Mouse (Mus musculus): Measurements from ENCODE around the gene Rnpc3.
"Not testable (repeated sequence)": the region's sequence is repeated elsewhere in the genome, so short reads cannot be mapped to it uniquely, and the experiment has no call there.

Rnpc3 gene

GRCm38 (mm10) chr3:113629606-113630359 is at the start of gene Rnpc3:
TSS of gene Rnpc3 (minus strand) at chr3:113630149.
- DNase-seq (ENCODE audit: low read depth, low spot score) = peak; percentile 97

DNA sequence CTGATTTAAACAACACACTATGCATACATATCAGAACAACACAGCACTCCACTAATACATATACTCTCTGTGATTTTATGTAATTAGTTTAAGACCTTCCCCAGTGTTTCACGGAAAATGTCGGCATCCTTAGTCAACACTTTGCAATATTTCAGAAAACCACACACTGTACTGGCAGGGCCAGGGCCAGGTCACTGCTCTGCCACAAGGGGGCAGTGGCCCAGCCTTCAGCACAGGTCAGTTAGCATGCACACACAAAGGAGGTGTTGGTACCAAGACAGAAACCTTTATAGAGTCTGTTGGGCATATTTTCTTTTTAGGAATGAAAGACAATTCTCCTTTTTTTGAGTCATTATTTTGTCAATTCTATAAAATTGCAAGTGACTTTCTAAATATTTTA is 27.0 kb upstream of the Rnpc3 start:
- DNase-seq (ENCODE audit: low read depth, low spot score) = peak; percentile 14

GRCm38 (mm10) chr3:113654335-113654734 is 24.4 kb upstream of the Rnpc3 start:
- DNase-seq (ENCODE audit: low read depth, low spot score) = no peak

GRCm38 (mm10) chr3:113651386-113651785 is 21.4 kb upstream of the Rnpc3 start:
- not testable (repeated sequence) for DNase-seq (ENCODE audit: low read depth, low spot score)

DNA sequence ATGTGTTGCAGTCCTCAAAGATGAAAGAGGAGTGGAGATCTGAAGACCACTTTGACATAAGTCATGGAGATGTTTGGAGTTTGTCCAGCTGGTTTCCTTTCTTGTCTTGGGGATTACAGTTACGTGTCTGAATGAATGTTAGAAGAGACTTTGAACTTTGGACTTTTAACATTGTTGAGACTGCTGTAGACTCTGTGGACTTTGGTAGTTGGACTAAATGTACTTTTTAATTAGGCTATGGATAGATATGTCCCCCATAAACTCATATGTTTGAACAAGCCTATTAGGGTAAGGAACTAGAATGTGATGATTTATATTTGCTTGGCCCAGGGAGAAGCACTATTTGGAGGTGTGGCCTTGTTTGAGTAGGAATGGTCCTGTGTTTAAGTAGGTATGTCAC is 9.6 kb upstream of the Rnpc3 start:
- DNase-seq (ENCODE audit: low read depth, low spot score) = no peak

- DNase-seq (ENCODE audit: low read depth, low spot score) = no peak
Measured at GRCm38 (mm10) chr3:113634220-113634619, 4.3 kb upstream of the Rnpc3 start.

DNA sequence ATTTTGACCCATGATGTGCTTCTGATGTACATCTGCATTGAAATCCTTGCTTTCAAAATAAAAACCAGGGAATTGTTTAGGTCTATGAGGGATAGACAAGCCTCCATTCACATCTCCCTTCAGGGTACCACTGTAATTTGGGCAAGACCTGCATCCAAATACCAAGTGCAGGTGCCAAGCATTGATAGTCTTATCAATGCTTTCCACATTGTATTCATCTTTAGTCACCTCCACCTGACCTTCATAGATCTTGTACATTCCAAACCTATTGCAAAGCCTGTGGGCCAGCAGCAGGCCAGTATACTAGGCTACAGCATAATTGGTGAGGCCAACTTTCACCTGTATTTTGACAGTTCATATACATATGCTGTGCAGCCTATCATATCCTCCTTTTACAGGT is 1.7 kb upstream of the Rnpc3 start:
- no peak for DNase-seq (ENCODE audit: low read depth, low spot score)

- peak; percentile 59 for DNase-seq (ENCODE audit: low read depth, low spot score)
Measured at GRCm38 (mm10) chr3:113630564-113630963, 615 bp upstream of the Rnpc3 start.

GRCm38 (mm10) chr3:113606599-113606998 is 23.4 kb downstream of the Rnpc3 start, which contains the start of gene Amy1:
TSS of gene Amy1 (minus strand) at chr3:113606699.
- no peak for DNase-seq (ENCODE audit: low read depth, low spot score)

DNA sequence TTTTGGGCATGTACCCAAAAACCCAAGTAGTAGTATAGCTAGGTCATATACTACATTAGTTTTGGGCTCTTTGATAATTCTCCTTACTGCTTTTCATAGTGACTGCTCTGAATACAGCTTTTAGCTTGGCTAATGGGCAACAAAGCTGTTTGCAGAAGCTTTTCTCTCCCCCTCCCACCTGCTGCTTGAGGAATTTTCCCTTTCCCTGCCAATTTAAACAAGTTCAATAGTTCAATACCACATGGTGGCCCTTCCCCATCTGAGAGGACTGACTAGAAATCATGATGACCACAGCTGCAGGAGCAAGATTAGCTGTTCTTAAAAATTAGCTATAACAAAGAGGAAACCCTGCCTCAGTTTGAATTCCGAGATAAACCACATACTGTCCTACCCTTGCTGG is 39.1 kb downstream of the Rnpc3 start:
- no peak for DNase-seq (ENCODE audit: low read depth, low spot score)

- no peak for DNase-seq (ENCODE audit: low read depth, low spot score)
Measured at GRCm38 (mm10) chr3:113574578-113574977, 55.4 kb downstream of the Rnpc3 start.

DNA sequence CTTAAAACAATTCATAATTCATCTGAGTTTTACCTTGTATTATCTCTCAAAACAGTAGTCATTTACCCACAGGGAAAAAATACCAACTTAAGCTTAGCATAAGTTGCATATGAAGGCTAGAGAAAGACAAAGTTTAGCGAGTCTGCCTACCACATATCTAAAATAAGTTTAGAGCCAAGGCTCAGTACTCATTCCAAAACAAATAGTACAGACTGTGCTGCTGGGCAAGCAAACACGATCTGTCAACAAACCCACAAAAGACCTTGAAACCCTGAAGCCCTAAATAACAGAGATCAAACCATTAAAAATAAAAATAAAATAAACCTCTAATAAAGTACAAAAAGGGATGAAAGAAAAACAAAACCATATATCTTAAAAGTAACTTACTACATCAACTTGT is 55.8 kb downstream of the Rnpc3 start:
- DNase-seq (ENCODE audit: low read depth, low spot score) = no peak

- DNase-seq (ENCODE audit: low read depth, low spot score) = no peak
Measured at GRCm38 (mm10) chr3:113572158-113572557, 57.8 kb downstream of the Rnpc3 start.

Measured in CD4-positive helper T cell, adult 2 months (primary cell).